Mouse (Mus musculus) limb, embryonic 10.5 days (tissue): ENCODE measurements around the gene Lhx9. TPM values are rescaled to one million over a fixed set of nuclear protein-coding genes. Genes with fewer than 3 reads are reported as not detected.
"Not testable (repeated sequence)": the region's sequence is repeated elsewhere in the genome, so short reads cannot be mapped to it uniquely, and the experiment has no call there.

Experiments used
- DNase-seq: peaks from one replicate; pipeline ENCODE4 v3.0.0-alpha.2; 2017; ENCODE audit warnings: low spot score
- H3K27ac ChIP-seq: fragments of 300-500 bp; sonication (generic); 2 replicates; pipeline ENCODE4 v1.5.1; 2016; ENCODE audit warnings: mild to moderate bottlenecking
- H3K27me3 ChIP-seq: fragments of 300-500 bp; sonication (generic); 2 replicates; pipeline ENCODE4 v1.6.1; 2016; ENCODE audit warnings: low read depth, mild to moderate bottlenecking; ENCODE audit not compliant: poor library complexity, severe bottlenecking
- H3K36me3 ChIP-seq: fragments of 300-500 bp; sonication (generic); 2 replicates; pipeline ENCODE4 v1.6.1; 2016; ENCODE audit warnings: mild to moderate bottlenecking, moderate library complexity
- H3K4me1 ChIP-seq: fragments of 300-500 bp; sonication (generic); 2 replicates; pipeline ENCODE4 v1.6.1; 2016
- H3K4me3 ChIP-seq: fragments of 300-500 bp; sonication (generic); 2 replicates; pipeline ENCODE4 v1.5.1; 2016; ENCODE audit warnings: mild to moderate bottlenecking, moderate library complexity
- H3K9me3 ChIP-seq: fragments of 300-500 bp; sonication (generic); replicated peaks from 2 replicates; pipeline ENCODE4 v1.6.1; 2016; ENCODE audit warnings: mild to moderate bottlenecking
- WGBS: fragments of 180-500 bp; shearing (Covaris S2); methylation state at CpG from one replicate; pipeline ENCODE4 v1.1.7; 2016; 5-methylcytosine and 5-hydroxymethylcytosine counted together
- polyA plus RNA-seq: library from polyadenylated mRNA; unstranded; fragments of >200 nt; fragmentation: Nextera tagmentation; extraction: Ambion mirVana; gene quantifications from 2 replicates; pipeline ENCODE4 v1.2.1, GENCODE M21; 2016

Lhx9 gene
- polyA plus RNA-seq = 110 and 114 TPM in 2 replicates

DNA sequence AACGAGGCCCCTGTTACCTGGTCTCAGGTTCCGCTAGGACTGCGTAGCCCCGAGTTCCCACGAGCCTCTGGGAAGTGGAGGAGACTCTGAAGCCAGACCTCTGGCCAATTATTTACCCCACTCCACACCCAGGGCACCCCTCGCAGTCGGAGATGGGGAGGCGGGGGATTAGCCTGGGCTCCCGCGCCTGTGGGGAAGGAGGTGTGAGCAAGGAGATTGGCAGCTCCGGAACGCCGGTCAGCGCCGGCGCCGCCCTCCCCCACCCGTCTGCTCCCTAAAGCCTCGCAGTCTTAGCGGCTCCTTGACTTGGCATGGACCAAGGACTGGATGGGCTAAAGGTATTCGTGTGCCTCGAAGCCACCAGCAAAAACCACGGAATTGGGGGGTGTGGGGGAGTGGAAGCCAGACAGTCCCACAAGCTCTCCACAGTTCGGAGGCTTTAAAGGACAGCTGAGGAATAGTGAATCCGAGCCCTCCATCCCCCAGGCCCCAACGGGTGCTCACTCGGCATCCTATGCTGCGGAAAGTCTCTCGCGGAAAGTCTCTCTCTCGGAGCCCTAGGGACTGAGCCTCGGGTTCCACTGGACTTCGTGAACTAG, at the start of gene Lhx9:
TSS of gene Lhx9 (minus strand) at position 67 of the 599 bp plus-strand sequence.
- peaks cover 80% of the 10 kb centered on the region for H3K27me3 ChIP-seq
- under 1% methylated on average over 33 of the region's 33 CpGs for WGBS
- H3K9me3 ChIP-seq = no peaks in the 10 kb centered on the region
- peak within 1 kb of the TSS; percentile 79 for H3K4me3 ChIP-seq
- DNase-seq = peak; percentile 81
- peak within 1 kb of the TSS; percentile 98 for H3K27ac ChIP-seq
- peaks cover 73% of the 10 kb centered on the region for H3K4me1 ChIP-seq
- peaks cover 16% of the 10 kb centered on the region for H3K36me3 ChIP-seq

DNA sequence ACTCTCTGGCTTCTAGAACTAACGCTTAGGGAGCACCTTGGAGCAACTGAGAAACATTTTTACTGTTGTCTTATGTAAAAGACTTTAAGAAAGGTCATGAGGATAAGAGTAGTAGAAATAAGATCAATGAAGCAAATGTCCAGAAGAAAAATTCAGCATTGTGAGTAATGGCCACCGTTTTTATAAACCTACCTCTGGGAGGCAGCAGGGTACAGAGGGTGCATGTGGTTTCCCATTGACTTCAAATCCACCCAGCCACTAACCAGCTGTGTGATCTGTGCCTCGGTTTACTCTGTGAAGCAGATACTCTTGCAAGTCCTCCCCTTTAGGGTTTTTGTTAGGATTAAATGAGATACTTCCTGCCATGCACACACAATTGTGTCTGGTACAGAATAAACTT, 47.7 kb upstream of the Lhx9 start:
- 80% methylated on average over 3 of the region's 3 CpGs for WGBS
- no peak overlapping the region for H3K27ac ChIP-seq
- no peak for DNase-seq

DNA sequence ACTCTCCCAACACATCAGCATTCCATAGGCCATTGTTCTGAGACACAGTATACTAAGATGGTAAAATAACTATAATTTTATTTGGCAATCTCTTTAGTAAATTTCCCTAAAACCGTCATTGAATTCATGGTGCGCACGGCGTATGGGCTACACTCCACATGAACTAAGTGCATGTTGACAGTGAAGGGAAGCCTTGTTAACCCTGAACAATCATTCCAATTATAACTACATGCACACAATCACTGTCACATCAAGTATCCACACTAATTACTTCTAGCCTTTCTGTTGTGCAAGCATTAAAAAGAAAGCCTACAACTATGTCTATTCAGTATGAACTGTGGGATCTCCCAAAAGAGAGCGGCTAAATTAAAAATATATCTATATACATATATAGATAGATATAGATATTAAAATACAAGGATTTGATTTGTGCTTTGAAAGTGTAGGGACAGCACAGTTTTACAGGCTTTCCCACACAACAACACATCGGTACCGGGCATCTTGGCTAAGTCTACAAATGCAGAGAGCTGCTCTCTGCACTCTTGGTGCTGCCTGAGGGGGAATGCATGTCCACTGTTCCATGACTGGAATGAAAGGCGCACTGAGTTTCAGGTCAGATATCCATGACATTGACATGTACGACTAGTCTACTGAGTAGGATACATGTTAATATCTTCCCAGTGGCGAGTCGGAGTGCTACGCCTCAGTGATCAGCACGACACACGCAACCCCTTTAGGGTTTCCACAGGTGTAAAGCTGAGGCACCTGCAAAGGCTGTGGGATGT, 29.3 kb upstream of the Lhx9 start:
- no peak overlapping the region for H3K27ac ChIP-seq
- peaks cover 15% of the 10 kb centered on the region for H3K4me1 ChIP-seq
- H3K36me3 ChIP-seq = no peaks in the 10 kb centered on the region
- no peak overlapping the region for H3K4me3 ChIP-seq
- WGBS = 96% methylated on average over 14 of the region's 14 CpGs
- no peaks in the 10 kb centered on the region for H3K27me3 ChIP-seq
- H3K9me3 ChIP-seq = no peaks in the 10 kb centered on the region
- no peak for DNase-seq

More for the DNA sequence above, 47.7 kb upstream of the Lhx9 start:
- Histone ChIP-seq H3K9me3 (no peaks in the 10 kb centered on the region), H3K4me3 (no peak overlapping the region), H3K27me3 (no peaks in the 10 kb centered on the region), H3K36me3 (no peaks in the 10 kb centered on the region), H3K4me1 (no peaks in the 10 kb centered on the region)

DNA sequence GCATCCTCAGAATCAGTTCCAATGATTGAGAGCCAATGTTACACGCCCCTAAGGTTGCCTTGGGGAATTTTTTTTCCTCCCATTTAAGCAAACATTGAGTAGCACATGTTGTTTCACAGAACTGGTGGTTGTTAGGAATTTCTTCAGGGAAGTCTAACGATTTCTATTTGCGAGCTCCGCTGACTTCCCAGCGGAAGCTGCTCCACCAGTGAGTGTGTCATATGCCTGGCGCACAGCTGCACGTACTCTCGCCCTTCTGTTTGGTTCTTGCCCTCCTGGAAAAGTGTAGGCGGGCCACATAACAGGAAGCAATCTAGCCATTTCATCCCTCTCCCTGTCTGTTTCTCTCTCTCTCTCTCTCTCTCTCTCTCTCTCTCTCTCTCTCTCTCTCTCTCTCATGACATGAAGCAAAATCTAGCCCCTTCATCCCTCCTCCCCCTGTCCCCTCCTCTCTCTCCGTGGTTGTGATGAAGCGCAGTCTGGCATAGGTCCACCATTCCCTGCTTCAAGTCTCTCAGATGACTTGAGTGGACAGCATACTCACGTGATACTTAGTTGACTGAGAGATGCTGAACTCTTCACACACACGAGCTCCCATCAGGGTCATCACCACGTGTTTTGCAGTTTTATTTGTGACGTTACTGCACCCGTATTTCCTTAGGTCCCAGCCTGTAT, 28.1 kb upstream of the Lhx9 start:
- Histone ChIP-seq H3K9me3 (no peaks in the 10 kb centered on the region), H3K4me3 (peak overlapping the region; percentile 19; the same call in 1 of the 2 replicates)
- 68% methylated on average over 16 of the region's 16 CpGs for WGBS

DNA sequence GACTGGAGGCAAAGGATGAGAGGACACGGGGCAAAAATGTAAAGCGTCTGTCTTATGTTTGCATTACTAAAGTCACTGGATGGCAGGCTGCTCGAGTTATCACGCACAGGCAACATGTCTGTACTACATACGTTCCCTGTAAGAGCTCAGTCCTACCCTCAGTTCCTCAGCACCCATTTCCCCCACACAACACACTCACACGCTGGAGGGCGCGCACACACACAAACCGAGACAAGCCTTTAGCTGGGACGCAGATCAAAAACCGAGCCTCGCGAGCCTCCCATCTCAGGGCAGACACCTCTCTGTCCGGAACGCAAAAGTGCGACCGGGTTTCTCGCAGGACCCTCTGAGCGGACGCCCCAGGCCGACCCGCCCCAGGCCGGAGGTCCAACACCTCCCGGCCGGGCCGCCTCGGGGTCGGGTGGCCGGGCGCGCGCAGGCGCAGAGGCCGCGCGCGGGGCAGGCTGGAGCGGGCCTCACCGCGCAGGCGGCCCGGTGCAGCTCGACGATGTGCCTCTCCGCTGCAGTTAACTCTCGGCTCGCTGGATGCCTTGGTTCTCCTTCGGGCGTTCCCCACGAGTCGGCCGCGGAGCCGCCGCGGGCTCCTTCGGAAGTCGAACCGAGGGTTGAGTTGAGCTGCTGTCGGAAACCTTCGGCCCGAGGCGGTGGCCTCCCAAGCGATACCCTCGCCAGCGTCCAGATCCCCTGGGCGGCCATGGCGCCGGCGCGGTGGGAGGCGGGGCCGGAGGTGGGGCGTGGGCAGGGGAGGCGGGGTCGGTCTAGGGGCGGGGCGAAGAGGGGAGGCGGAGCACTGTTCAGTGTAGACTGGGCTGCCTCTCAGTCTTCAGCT, 7.9 kb upstream of the Lhx9 start, which contains the start of gene 2310009B15Rik:
TSS of gene 2310009B15Rik (minus strand) at position 752 of the 850 bp plus-strand sequence.
- Histone ChIP-seq H3K4me1 (peaks cover 28% of the 10 kb centered on the region), H3K4me3 (peak within 1 kb of the TSS; percentile 54), H3K27me3 (peaks cover 12% of the 10 kb centered on the region), H3K27ac (peak within 1 kb of the TSS; percentile 85)
- under 1% methylated on average over 64 of the region's 79 CpGs for WGBS
- peak; percentile 93 for DNase-seq
- not testable (repeated sequence) for H3K9me3 ChIP-seq, H3K36me3 ChIP-seq

More for the DNA sequence above, 28.1 kb upstream of the Lhx9 start:
- H3K36me3 ChIP-seq = no peaks in the 10 kb centered on the region
- peaks cover 15% of the 10 kb centered on the region for H3K4me1 ChIP-seq
- DNase-seq = peak; percentile 31
- peak overlapping the region; percentile 78 for H3K27ac ChIP-seq
- H3K27me3 ChIP-seq = no peaks in the 10 kb centered on the region

DNA sequence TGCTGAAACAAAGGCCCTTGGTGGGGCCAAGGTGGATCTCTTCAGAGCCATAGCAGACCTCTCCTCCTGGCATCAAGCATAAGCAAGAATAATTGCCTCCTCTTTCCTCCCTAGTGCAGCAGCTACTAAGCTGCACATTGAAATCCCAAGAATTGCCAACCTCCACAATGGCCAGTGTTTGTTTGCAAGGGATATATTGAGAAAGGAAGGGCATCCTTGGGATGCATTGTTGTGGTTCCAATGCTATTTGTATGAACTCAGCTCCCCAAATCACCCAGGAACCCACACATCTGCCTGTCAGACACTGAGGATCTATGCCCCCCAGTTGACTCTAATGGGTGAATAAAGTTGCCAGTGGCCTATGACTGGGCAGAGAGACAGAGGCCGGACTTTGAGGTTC, 2.4 kb upstream of the Lhx9 start:
- peak; percentile 15 for DNase-seq
- no peaks in the 10 kb centered on the region for H3K9me3 ChIP-seq
- H3K4me1 ChIP-seq = peaks cover 72% of the 10 kb centered on the region
- peaks cover 59% of the 10 kb centered on the region for H3K27me3 ChIP-seq
- no peak overlapping the region for H3K27ac ChIP-seq
- no peak overlapping the region for H3K4me3 ChIP-seq
- peaks cover 16% of the 10 kb centered on the region for H3K36me3 ChIP-seq
- WGBS = 92% methylated on average over 1 of the region's 1 CpGs

DNA sequence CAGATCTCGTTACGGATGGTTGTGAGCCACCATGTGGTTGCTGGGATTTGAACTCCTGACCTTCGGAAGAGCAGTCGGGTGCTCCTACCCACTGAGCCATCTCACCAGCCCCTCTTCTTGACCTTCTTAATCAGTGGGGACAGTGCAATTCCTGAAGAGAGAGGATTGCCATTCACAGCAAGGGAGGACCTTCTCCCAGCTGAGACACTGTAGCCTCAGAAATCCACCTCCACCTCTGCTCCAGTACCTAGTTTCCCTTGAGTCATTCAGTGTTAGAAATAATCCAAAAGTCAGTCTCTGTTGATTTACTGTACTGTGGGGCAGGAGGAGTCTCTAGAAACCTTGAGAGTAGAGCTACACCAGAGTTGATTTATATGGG, 1.8 kb upstream of the Lhx9 start:
- Histone ChIP-seq H3K4me3 (no peak overlapping the region), H3K4me1 (peaks cover 74% of the 10 kb centered on the region), H3K36me3 (peaks cover 16% of the 10 kb centered on the region), H3K9me3 (no peaks in the 10 kb centered on the region), H3K27me3 (peaks cover 65% of the 10 kb centered on the region), H3K27ac (no peak overlapping the region)
- peak; percentile 27 for DNase-seq
- WGBS = 46% methylated on average over 3 of the region's 4 CpGs

DNA sequence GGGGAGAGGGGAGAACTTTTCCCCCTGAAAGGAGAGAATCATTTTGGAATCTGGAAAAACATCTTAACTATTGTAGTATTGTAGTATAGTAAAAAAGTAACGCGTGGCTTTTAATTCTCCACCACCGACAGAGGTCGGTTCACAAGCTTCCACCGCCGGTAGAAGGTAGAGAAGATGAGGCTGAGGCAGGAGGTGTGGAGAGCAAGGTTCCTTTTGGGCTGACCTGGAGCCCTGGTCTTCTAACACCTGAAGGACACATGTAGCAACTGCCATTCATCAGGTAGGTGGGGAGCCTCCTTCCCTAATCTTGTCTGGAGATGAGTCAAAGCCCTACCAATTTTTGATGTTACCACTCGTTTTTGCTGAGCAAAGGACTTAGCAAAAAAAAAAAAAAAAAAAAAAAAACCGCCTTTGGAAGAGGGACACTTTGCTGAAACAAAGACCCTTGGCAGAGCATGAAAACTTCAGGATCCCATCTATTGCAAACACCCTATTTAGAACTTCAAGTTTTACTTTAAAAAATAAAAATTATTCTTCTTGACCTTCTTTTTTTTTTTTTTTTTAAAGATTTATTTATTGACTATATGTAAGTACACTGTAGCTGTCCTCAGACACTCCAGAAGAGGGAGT, 1.3 kb upstream of the Lhx9 start:
- Histone ChIP-seq H3K4me1 (peaks cover 74% of the 10 kb centered on the region), H3K27me3 (peaks cover 70% of the 10 kb centered on the region), H3K36me3 (peaks cover 16% of the 10 kb centered on the region), H3K9me3 (no peaks in the 10 kb centered on the region), H3K4me3 (peak overlapping the region; percentile 79; the same call in 1 of the 2 replicates), H3K27ac (no peak overlapping the region)
- no peak for DNase-seq
- WGBS = 7% methylated on average over 8 of the region's 8 CpGs

DNA sequence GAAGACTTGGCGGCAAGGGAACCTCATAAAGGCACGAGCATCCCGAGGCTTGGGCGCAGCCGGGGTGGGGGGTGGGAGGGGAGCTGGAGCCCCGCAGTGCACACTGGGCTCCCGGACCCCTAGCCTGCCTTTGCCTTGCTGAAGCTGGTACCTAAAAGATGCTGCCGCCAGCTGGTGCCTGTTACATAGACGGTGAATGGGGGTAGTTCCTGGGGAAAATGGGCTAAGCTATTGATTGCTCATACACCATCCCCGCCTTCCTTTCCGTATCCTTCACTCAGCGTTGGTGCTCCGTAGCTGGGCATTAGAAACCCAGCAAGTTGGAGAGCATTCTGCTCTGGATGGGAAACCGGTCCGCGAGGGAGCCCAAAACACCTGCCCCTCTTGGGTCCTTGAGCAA, 351 bp downstream of the Lhx9 start:
- 2% methylated on average over 16 of the region's 16 CpGs for WGBS
- H3K4me1 ChIP-seq = peaks cover 74% of the 10 kb centered on the region
- peaks cover 16% of the 10 kb centered on the region for H3K36me3 ChIP-seq
- peak; percentile 72 for DNase-seq
- peaks cover 82% of the 10 kb centered on the region for H3K27me3 ChIP-seq
- H3K9me3 ChIP-seq = no peaks in the 10 kb centered on the region
- peak overlapping the region; percentile 79 for H3K4me3 ChIP-seq
- peak overlapping the region; percentile 98 for H3K27ac ChIP-seq

DNA sequence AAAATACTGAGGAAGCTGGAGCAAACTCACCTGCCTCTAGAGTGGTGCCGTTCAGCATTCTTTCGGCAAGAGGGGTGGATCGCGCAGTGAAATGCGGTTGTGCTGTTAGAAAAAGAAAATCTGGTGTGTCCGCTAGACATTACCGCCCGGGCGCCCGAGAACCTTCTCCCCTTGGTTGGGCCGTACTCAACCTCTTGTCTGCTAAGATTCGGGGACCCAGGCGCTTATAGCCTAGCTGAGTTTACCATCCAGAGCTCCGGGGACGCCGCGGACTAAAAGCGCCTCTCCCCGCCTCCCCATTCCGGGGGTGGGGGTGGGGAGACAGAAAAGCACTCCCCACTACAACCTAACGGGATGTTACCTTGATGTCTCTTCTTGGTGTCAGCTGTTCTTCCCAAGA, 1.2 kb downstream of the Lhx9 start:
- WGBS = under 1% methylated on average over 21 of the region's 21 CpGs
- peaks cover 76% of the 10 kb centered on the region for H3K27me3 ChIP-seq
- DNase-seq = peak; percentile 34
- H3K4me1 ChIP-seq = peaks cover 75% of the 10 kb centered on the region
- H3K4me3 ChIP-seq = peak overlapping the region; percentile 79
- H3K27ac ChIP-seq = peak overlapping the region; percentile 98
- no peaks in the 10 kb centered on the region for H3K9me3 ChIP-seq
- peaks cover 13% of the 10 kb centered on the region for H3K36me3 ChIP-seq

DNA sequence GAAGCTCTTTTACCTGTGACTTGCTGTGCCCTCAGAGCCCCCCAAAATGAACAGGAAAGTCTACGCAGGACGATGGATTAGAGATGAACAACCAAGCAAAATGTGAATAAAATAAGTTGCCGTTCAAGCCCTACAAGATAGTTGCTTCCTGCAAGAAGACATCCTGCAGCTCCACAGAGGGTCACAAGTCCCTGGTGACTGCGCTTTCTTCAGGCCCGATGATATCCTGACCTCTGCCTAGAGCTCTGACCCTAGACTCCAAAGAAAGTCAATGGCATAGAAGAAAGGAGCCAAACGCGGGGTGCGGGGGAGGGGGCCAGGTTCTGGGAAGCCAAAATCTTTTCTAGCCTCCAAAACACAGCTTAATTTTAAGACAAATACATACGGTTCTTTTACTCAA, 1.8 kb downstream of the Lhx9 start:
- Histone ChIP-seq H3K4me1 (peaks cover 75% of the 10 kb centered on the region), H3K4me3 (peak overlapping the region; percentile 79), H3K27ac (peak overlapping the region; percentile 98), H3K36me3 (peaks cover 11% of the 10 kb centered on the region), H3K9me3 (no peaks in the 10 kb centered on the region), H3K27me3 (peaks cover 73% of the 10 kb centered on the region)
- WGBS = 2% methylated on average over 9 of the region's 9 CpGs
- DNase-seq = peak; percentile 55

DNA sequence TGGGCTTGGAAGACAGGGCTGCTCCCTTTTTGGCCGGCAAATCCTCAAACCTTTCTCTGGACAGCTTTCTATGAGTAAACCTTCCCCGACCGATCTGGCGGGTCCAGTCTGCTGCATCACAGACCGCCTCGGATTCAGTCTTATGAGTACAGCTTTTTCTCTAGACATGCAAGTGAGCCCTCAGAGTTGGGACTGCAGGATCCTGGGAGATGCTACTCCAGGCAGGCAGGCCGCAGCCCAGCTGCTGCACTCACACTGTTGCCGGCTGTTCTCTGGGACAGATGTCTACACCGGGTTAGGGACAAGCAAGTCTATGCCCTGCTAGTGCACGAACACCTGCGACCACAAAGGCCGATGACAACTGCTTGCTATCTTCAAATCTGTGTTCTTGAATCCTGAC, 2.2 kb downstream of the Lhx9 start:
- 2% methylated on average over 12 of the region's 12 CpGs for WGBS
- Histone ChIP-seq H3K27ac (peak overlapping the region; percentile 98), H3K4me3 (peak overlapping the region; percentile 79), H3K4me1 (peaks cover 74% of the 10 kb centered on the region), H3K36me3 (peaks cover 11% of the 10 kb centered on the region), H3K27me3 (peaks cover 69% of the 10 kb centered on the region), H3K9me3 (no peaks in the 10 kb centered on the region)
- DNase-seq = no peak
